8 mouse cellular contexts compared by ENCODE assay signal in genomic region chr1:154189842-154190530, GRCm38 (mm10). TPM values are rescaled to one million over a fixed set of nuclear protein-coding genes. Genes with fewer than 3 reads are reported as not detected.
DNase-seq lines count a peak whose midpoint lies in the region; ATAC-seq lines count a peak whose summit lies in the region.

No protein-coding gene starts in this region.

- no peak overlapping the region for H3K4me2 ChIP-seq in midbrain, embryonic 14.5 days (ENCODE audit: low read length)
- no peak overlapping the region for H3K4me2 ChIP-seq in midbrain, embryonic 13.5 days (replicated peaks)

- no peaks in the 10 kb centered on the region for H3K4me1 ChIP-seq in midbrain, embryonic 14.5 days (ENCODE audit: control insufficient read depth, insufficient read depth, low read length)
- no peaks in the 10 kb centered on the region for H3K4me1 ChIP-seq in midbrain, embryonic 13.5 days (replicated peaks)

- DNase-seq in adrenal gland, postnatal 14 days = peak; percentile 70
- DNase-seq in adrenal gland, adult 18-20 months (ENCODE audit: low spot score in 2 of 2) = no peak
- DNase-seq in midbrain, embryonic 14.5 days = peak; percentile 55
- DNase-seq in frontal cortex, postnatal 36 days (ENCODE audit: low spot score in 2 of 2) = peak; percentile 75 to 84
- peak; percentile 40 to 79 for DNase-seq in left cerebral cortex, adult 8-10 months (ENCODE audit: low spot score in 2 of 2)
- DNase-seq in testis, postnatal 10 days (ENCODE audit: low spot score) = peak; percentile 80

- no peaks in the 10 kb centered on the region for H3K27me3 ChIP-seq in midbrain, embryonic 14.5 days (ENCODE audit: control insufficient read depth, insufficient read depth, low read length)
- no peaks in the 10 kb centered on the region for H3K27me3 ChIP-seq in midbrain, embryonic 13.5 days

- no peaks in the 10 kb centered on the region for H3K36me3 ChIP-seq in midbrain, embryonic 14.5 days (ENCODE audit: control insufficient read depth, insufficient read depth, low read length)
- H3K36me3 ChIP-seq in midbrain, embryonic 13.5 days = no peaks in the 10 kb centered on the region

- no peak overlapping the region for H3K27ac ChIP-seq in midbrain, embryonic 14.5 days (replicated peaks; ENCODE audit: low read depth, low read length)
- no peak overlapping the region for H3K27ac ChIP-seq in midbrain, embryonic 13.5 days

- H3K9me3 ChIP-seq in midbrain, embryonic 14.5 days (ENCODE audit: control insufficient read depth, low read length) = no peaks in the 10 kb centered on the region
- no peaks in the 10 kb centered on the region for H3K9me3 ChIP-seq in midbrain, embryonic 13.5 days

- 61% methylated on average over 14 of the region's 18 CpGs for WGBS in midbrain, embryonic 14.5 days
- WGBS in midbrain, embryonic 13.5 days = 67% methylated on average over 14 of the region's 18 CpGs

- H3K4me3 ChIP-seq in midbrain, embryonic 14.5 days (replicated peaks; ENCODE audit: low read depth, low read length) = no peak overlapping the region
- no peak overlapping the region for H3K4me3 ChIP-seq in midbrain, embryonic 13.5 days (replicated peaks)

- no peak overlapping the region for H3K9ac ChIP-seq in midbrain, embryonic 14.5 days (replicated peaks; ENCODE audit: low read length)
- no peak overlapping the region for H3K9ac ChIP-seq in midbrain, embryonic 13.5 days (replicated peaks)

- ATAC-seq in midbrain, embryonic 14.5 days (ENCODE audit: low FRiP score, low TSS enrichment) = no peak
- no peak for ATAC-seq in midbrain, embryonic 13.5 days
- ATAC-seq in megakaryocyte-erythroid progenitor cell, adult 5-6 weeks (replicated peaks; ENCODE audit: low FRiP score, low TSS enrichment, poor library complexity, severe bottlenecking) = no peak

RNA-seq across cellular contexts. Expression of gene Zfp648, which starts 11.0 kb away (rescaled TPM):
- total RNA-seq in adrenal gland, postnatal 14 days (2021) = 0.30 TPM in 2 replicates
- total RNA-seq in adrenal gland, adult 18-20 months (2021) = under 1 TPM; 0.20 to 0.32 TPM
- polyA plus RNA-seq in midbrain, embryonic 14.5 days (2014; fragmentation: Nextera tagmentation; extraction: Ambion mirVana) = 0.23 and 0.36 TPM in 2 replicates
- polyA plus RNA-seq in midbrain, embryonic 13.5 days (2015; fragmentation: Nextera tagmentation; extraction: Ambion mirVana) = 0.14 TPM in 1 of 2 replicates, not detected in the other
- 1 to 10 TPM in 1 of 4 experiments, under 1 TPM in 3; 0.65 to 1.1 (median 0.69) TPM for total RNA-seq in left cerebral cortex, adult 8-10 months (2022)
- not detected in 2 replicates for total RNA-seq in megakaryocyte-erythroid progenitor cell, adult 5-6 weeks (2014; fragmentation: Nextera tagmentation)
- total RNA-seq in megakaryocyte-erythroid progenitor cell, adult 5-6 weeks (2017) = not detected in 2 replicates

Comparison
In these comparisons a context has a peak if more than half of its experiments do, and no peak if none do; other contexts are left out.
1. DNase-seq: peak in adrenal gland, postnatal 14 days (single experiment), midbrain, embryonic 14.5 days (single experiment), frontal cortex, postnatal 36 days (2 of 2), left cerebral cortex, adult 8-10 months (2 of 2) and testis, postnatal 10 days (single experiment); none in adrenal gland, adult 18-20 months (0 of 2).